Mouse (Mus musculus) hindbrain, embryonic 16.5 days (tissue): Measurements from ENCODE around the gene Olfr117. TPM values are rescaled to one million over a fixed set of nuclear protein-coding genes. Genes with fewer than 3 reads are reported as not detected.
"Not testable (repeated sequence)": the region's sequence is repeated elsewhere in the genome, so short reads cannot be mapped to it uniquely, and the experiment has no call there.

Experiments
- ATAC-seq: fragments of 200-750 bp; cut with Nextera tagmentation; 2 replicates; pipeline ENCODE4 v1.8.0; 2017; ENCODE audit warnings: moderate TSS enrichment, moderate library complexity
- H3K27ac ChIP-seq: fragments of 300-500 bp; sonication (generic); 2 replicates; pipeline ENCODE4 v1.5.1; 2014; ENCODE audit warnings: low read depth, mild to moderate bottlenecking, control low read depth, low read length, moderate library complexity
- H3K27me3 ChIP-seq: fragments of 300-500 bp; sonication (generic); replicated peaks from 2 replicates; pipeline ENCODE4 v1.6.1; 2014; ENCODE audit warnings: low read length; ENCODE audit not compliant: control insufficient read depth, insufficient read depth
- H3K36me3 ChIP-seq: fragments of 300-500 bp; sonication (generic); 2 replicates; pipeline ENCODE4 v1.6.1; 2014; ENCODE audit warnings: mild to moderate bottlenecking, low read length, moderate library complexity, mixed read lengths; ENCODE audit not compliant: control insufficient read depth, insufficient read depth
- H3K4me1 ChIP-seq: fragments of 300-500 bp; sonication (generic); 2 replicates; pipeline ENCODE4 v1.6.1; 2014; ENCODE audit warnings: low read depth, low read length; ENCODE audit not compliant: control insufficient read depth, insufficient read depth
- H3K4me2 ChIP-seq: fragments of 300-500 bp; sonication (generic); 2 replicates; pipeline ENCODE4 v1.6.1; 2014; ENCODE audit warnings: mild to moderate bottlenecking, low read length, control low read depth, moderate library complexity
- H3K4me3 ChIP-seq: fragments of 300-500 bp; sonication (generic); 2 replicates; pipeline ENCODE4 v1.5.1; 2014; ENCODE audit warnings: mild to moderate bottlenecking, low read length, control low read depth, moderate library complexity
- H3K9ac ChIP-seq: fragments of 300-500 bp; sonication (generic); 2 replicates; pipeline ENCODE4 v1.6.1; 2014; ENCODE audit warnings: low read depth, mild to moderate bottlenecking, control low read depth, low read length, moderate library complexity
- H3K9me3 ChIP-seq: fragments of 300-500 bp; sonication (generic); 2 replicates; pipeline ENCODE4 v1.6.1; 2014; ENCODE audit warnings: mild to moderate bottlenecking, low read length, moderate library complexity; ENCODE audit not compliant: control insufficient read depth
- WGBS: fragments of 180-500 bp; shearing (Covaris S2); extraction: QIAGEN DNeasy Blood & Tissue Kit; methylation state at CpG from one replicate; pipeline ENCODE4 v1.1.7; 2014; 5-methylcytosine and 5-hydroxymethylcytosine counted together
- polyA plus RNA-seq: library from polyadenylated mRNA; unstranded; fragments of >200 nt; fragmentation: Nextera tagmentation; extraction: Ambion mirVana; gene quantifications from 2 replicates; pipeline ENCODE4 v1.2.1, GENCODE M21; 2015

Gene Olfr117
- not detected in 2 replicates for polyA plus RNA-seq

DNA sequence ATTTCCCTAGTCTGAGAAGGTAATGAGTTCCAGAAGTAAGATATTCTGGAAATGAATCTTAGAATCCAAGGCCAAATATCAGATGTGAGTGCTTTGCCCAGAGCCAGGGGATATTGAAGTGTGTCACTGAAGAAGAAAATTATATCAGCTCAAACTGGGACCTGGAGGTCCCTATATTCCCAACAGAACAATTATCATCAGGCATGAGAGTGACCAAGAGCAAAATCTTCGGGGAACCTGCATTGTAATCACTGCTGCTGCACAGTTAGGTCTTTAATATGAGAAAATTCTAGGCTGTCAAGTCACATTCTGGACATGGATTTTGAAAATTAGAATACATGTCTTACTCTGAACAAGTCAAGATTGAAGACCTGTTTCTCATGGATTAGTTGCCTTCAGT, at the start of gene Olfr117:
Gene Olfr117 (minus strand): TSS at position 101 of the 400 bp plus-strand sequence.
- no peaks in the 10 kb centered on the region for H3K9me3 ChIP-seq
- H3K27ac ChIP-seq, result no peak within 1 kb of the TSS
- no peaks in the 10 kb centered on the region for H3K36me3 ChIP-seq
- H3K4me1 ChIP-seq, result no peaks in the 10 kb centered on the region
- WGBS, result 69% methylated on average over 1 of the region's 1 CpGs
- H3K27me3 ChIP-seq, result no peaks in the 10 kb centered on the region
- no peak within 1 kb of the TSS for H3K9ac ChIP-seq
- H3K4me3 ChIP-seq, result no peak within 1 kb of the TSS
- no peak for ATAC-seq
- no peak within 1 kb of the TSS for H3K4me2 ChIP-seq

- 78% methylated on average over 1 of the region's 1 CpGs for WGBS
- not testable (repeated sequence) for H3K4me3 ChIP-seq, H3K4me1 ChIP-seq, H3K9me3 ChIP-seq, H3K27me3 ChIP-seq, ATAC-seq, H3K27ac ChIP-seq, H3K9ac ChIP-seq, H3K4me2 ChIP-seq, H3K36me3 ChIP-seq
These were observed 32.7 kb upstream of the Olfr117 start, which contains the start of gene Olfr119 for GRCm38 (mm10) chr17:37696264-37696663. TSS of gene Olfr119 (plus strand) at chr17:37696564.

DNA sequence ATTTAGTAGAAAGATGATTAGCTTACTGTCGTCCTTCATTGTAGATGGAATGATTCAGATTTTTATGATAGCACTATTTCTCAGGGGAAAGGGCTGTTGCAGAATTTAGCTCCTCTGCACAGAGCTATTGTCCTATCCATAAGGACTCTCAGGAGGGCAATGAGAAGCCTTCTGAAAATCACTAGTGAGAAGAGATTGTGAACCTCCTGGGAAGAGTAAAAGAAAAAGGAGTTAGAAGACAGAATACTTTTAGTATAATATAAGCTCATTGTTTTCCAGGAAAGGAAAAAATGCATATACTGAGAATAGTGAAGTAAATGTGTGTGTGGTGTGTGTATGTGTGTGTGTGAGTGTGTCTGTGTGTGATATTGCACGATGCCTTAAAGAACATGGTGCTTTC, 3.1 kb upstream of the Olfr117 start, which contains the start of gene Olfr118:
Gene Olfr118 (plus strand): TSS at position 301 of the 400 bp plus-strand sequence.
- WGBS, result 63% methylated on average over 2 of the region's 2 CpGs
- Histone ChIP-seq H3K4me1 (no peaks in the 10 kb centered on the region), H3K27ac (no peak within 1 kb of the TSS), H3K4me3 (no peak within 1 kb of the TSS), H3K27me3 (no peaks in the 10 kb centered on the region), H3K9ac (no peak within 1 kb of the TSS), H3K9me3 (no peaks in the 10 kb centered on the region), H3K36me3 (no peaks in the 10 kb centered on the region), H3K4me2 (no peak within 1 kb of the TSS)
- no peak for ATAC-seq

DNA sequence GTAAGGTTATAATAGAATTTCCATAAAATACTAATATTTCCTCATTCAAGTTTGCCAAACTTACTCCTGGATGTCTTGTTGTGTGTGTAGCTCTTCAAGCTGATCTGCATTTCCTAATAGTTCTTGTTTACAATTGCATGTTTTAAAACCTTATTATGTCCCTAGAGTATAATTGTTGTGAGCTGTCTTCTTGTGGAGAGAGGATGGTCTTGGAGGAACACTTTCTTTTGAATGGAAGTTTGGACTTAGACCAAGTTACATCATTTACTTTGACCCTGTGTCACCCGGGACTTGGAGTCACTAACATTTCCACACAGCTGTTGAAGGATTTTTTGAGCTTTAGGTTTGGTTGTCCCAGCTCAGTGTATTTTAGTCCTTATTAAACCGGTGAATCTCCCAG, 36.6 kb downstream of the Olfr117 start, which contains the start of the genes Olfr115 and Olfr116:
Gene Olfr115 (minus strand): TSS at position 101 of the 400 bp plus-strand sequence.
Gene Olfr116 (minus strand): TSS at position 191 of the 400 bp plus-strand sequence.
- Histone ChIP-seq H3K9me3 (no peaks in the 10 kb centered on the region), H3K36me3 (no peaks in the 10 kb centered on the region), H3K4me3 (no peak within 1 kb of the TSS), H3K9ac (no peak within 1 kb of the TSS), H3K4me2 (no peak within 1 kb of the TSS), H3K27me3 (no peaks in the 10 kb centered on the region), H3K27ac (no peak within 1 kb of the TSS), H3K4me1 (no peaks in the 10 kb centered on the region)
- no peak for ATAC-seq
- 86% methylated on average over 2 of the region's 2 CpGs for WGBS

Other genes with a start within 250 kb of the Olfr117 start
- gene Olfr108, start 218.3 kb downstream of the Olfr117 start, polyA plus RNA-seq, result not detected in 2 replicates
- not detected in 2 replicates for gene Olfr109, start 204.9 kb downstream of the Olfr117 start, polyA plus RNA-seq
- not detected in 2 replicates for gene H2-M2, start 180.2 kb downstream of the Olfr117 start, polyA plus RNA-seq
- not detected in 2 replicates for gene Olfr110, start 171.3 kb downstream of the Olfr117 start, polyA plus RNA-seq
- not detected in 2 replicates for gene Olfr111, start 155.8 kb downstream of the Olfr117 start, polyA plus RNA-seq
- gene Olfr112, start 94.3 kb downstream of the Olfr117 start, polyA plus RNA-seq, result not detected in 2 replicates
- gene Olfr113, start 86.1 kb downstream of the Olfr117 start, polyA plus RNA-seq, result not detected in 2 replicates
- not detected in 2 replicates for gene Olfr114, start 71.0 kb downstream of the Olfr117 start, polyA plus RNA-seq
- gene Olfr115, start 36.7 kb downstream of the Olfr117 start, polyA plus RNA-seq, result not detected in 2 replicates
- gene Olfr116, start 36.6 kb downstream of the Olfr117 start, polyA plus RNA-seq, result not detected in 2 replicates
- not detected in 2 replicates for gene Olfr118, start 3.2 kb upstream of the Olfr117 start, polyA plus RNA-seq
- gene Olfr119, start 32.8 kb upstream of the Olfr117 start, polyA plus RNA-seq, result not detected in 2 replicates
- gene Olfr120, start 58.0 kb upstream of the Olfr117 start, polyA plus RNA-seq, result not detected in 2 replicates
- not detected in 2 replicates for gene Olfr121, start 85.1 kb upstream of the Olfr117 start, polyA plus RNA-seq
- not detected in 2 replicates for gene Olfr122, start 104.8 kb upstream of the Olfr117 start, polyA plus RNA-seq
- gene Olfr123, start 129.7 kb upstream of the Olfr117 start, polyA plus RNA-seq, result not detected in 2 replicates
- gene Olfr124, start 136.1 kb upstream of the Olfr117 start, polyA plus RNA-seq, result not detected in 2 replicates
- gene Olfr125, start 169.2 kb upstream of the Olfr117 start, polyA plus RNA-seq, result not detected in 2 replicates
- not detected in 2 replicates for gene Olfr126, start 183.7 kb upstream of the Olfr117 start, polyA plus RNA-seq
- gene Olfr127, start 236.7 kb upstream of the Olfr117 start, polyA plus RNA-seq, result not detected in 2 replicates